Comparison of ENCODE assay signal across 21 mouse cellular contexts in the genomic region with DNA sequence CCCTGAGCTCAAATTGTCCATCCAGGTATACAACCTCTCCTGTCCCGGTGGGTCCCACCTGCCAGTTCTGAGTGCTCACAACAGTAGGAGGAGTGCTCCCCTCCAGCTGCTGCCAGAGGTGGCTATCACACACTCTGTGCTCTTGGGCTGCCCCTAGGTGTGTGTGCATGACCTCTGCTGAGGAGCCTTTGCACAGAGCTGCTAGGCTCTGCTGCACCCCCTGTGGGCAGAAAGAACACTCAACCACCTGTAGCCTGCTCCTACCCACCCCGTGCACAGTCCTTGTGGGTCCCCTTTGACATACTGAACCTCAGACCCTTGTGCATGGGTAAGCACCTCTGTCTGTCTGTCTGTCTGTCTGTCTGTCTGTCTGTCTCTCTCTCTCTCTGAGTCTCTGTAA. TPM values are rescaled to one million over a fixed set of nuclear protein-coding genes. Genes with fewer than 3 reads are reported as not detected.
DNase-seq lines count a peak whose midpoint lies in the region; ATAC-seq and TF ChIP-seq lines count a peak whose summit lies in the region.
"Not testable (repeated sequence)": the region's sequence is repeated elsewhere in the genome, so short reads cannot be mapped to it uniquely, and the experiment has no call there.
"Had no signal": no experiment of that assay in that cellular context is flagged by ENCODE, and none has a peak within 500 bp of the region (broad histone marks: within the 10 kb centered on the region; RNA-seq: fewer than 3 reads in every experiment).

No protein-coding gene starts in this region.

- H3K9me3 ChIP-seq in forebrain, embryonic 12.5 days = peaks cover 23% of the 10 kb centered on the region
- peaks cover 20% of the 10 kb centered on the region for H3K9me3 ChIP-seq in heart, embryonic 13.5 days
- H3K9me3 ChIP-seq in hindbrain, postnatal 0 days (ENCODE audit: low read length) = not testable (repeated sequence)
- peaks cover 20% of the 10 kb centered on the region for H3K9me3 ChIP-seq in kidney, embryonic 15.5 days (replicated peaks)
- H3K9me3 ChIP-seq in liver, embryonic 12.5 days (replicated peaks) = peaks cover 18% of the 10 kb centered on the region
- H3K9me3 ChIP-seq in midbrain, embryonic 12.5 days = peaks cover 33% of the 10 kb centered on the region

- H3K4me3 ChIP-seq in forebrain, embryonic 12.5 days (replicated peaks); heart, embryonic 13.5 days; hindbrain, postnatal 0 days (ENCODE audit: low read length); kidney, embryonic 15.5 days (replicated peaks); liver, embryonic 12.5 days; midbrain, embryonic 12.5 days: not testable (repeated sequence)

- H3K27me3 ChIP-seq in forebrain, embryonic 12.5 days; heart, embryonic 13.5 days (replicated peaks); hindbrain, postnatal 0 days (ENCODE audit: insufficient read depth, low read length); kidney, embryonic 15.5 days; liver, embryonic 12.5 days (replicated peaks); midbrain, embryonic 12.5 days: not testable (repeated sequence)

- H3K9ac ChIP-seq in forebrain, embryonic 12.5 days; heart, embryonic 13.5 days; hindbrain, postnatal 0 days (replicated peaks; ENCODE audit: low read length); kidney, embryonic 15.5 days; liver, embryonic 12.5 days; midbrain, embryonic 12.5 days (replicated peaks): not testable (repeated sequence)

- H3K36me3 ChIP-seq in forebrain, embryonic 12.5 days (replicated peaks); heart, embryonic 13.5 days; hindbrain, postnatal 0 days (ENCODE audit: insufficient read depth, low read length); kidney, embryonic 15.5 days; liver, embryonic 12.5 days; midbrain, embryonic 12.5 days: not testable (repeated sequence)

- DNase-seq in hindbrain, postnatal 0 days (ENCODE audit: low spot score) = not testable (repeated sequence)

- not testable (repeated sequence) for H3K27ac ChIP-seq in forebrain, embryonic 12.5 days; heart, embryonic 13.5 days (replicated peaks); hindbrain, postnatal 0 days; kidney, embryonic 15.5 days; liver, embryonic 12.5 days; midbrain, embryonic 12.5 days (replicated peaks)

- ATAC-seq in forebrain, embryonic 12.5 days (ENCODE audit: low FRiP score) = peak; percentile 44; the same call in 1 of the 2 replicates
- ATAC-seq in heart, embryonic 13.5 days (ENCODE audit: extremely low read depth, insufficient number of reproducible peaks, low FRiP score, low TSS enrichment) = peak; percentile 26; the same call in 1 of the 2 replicates
- peak; percentile 34; the same call in 1 of the 2 replicates for ATAC-seq in hindbrain, postnatal 0 days
- 0 out of 2 replicates have a peak, but pooled peaks have one; percentile 45 for ATAC-seq in kidney, embryonic 15.5 days (replicated peaks; ENCODE audit: low FRiP score)
- peak; percentile 50; the same call in 1 of the 2 replicates for ATAC-seq in liver, embryonic 12.5 days
- ATAC-seq in midbrain, embryonic 12.5 days (ENCODE audit: low FRiP score, low read depth) = 0 out of 2 replicates have a peak, but pooled peaks have one; percentile 17
- ATAC-seq in monocyte, adult 5-6 weeks (replicated peaks; ENCODE audit: insufficient number of reproducible peaks, low FRiP score, low TSS enrichment, poor library complexity, severe bottlenecking) = 0 out of 2 replicates have a peak, but pooled peaks have one; percentile 6

- not testable (repeated sequence) for H3K4me1 ChIP-seq in forebrain, embryonic 12.5 days; heart, embryonic 13.5 days; hindbrain, postnatal 0 days (ENCODE audit: insufficient read depth, low read length); kidney, embryonic 15.5 days; liver, embryonic 12.5 days; midbrain, embryonic 12.5 days

- WGBS in forebrain, embryonic 12.5 days = 85% methylated on average over 2 of the region's 2 CpGs
- 65% methylated on average over 2 of the region's 2 CpGs for WGBS in heart, embryonic 13.5 days
- 92% methylated on average over 2 of the region's 2 CpGs for WGBS in hindbrain, postnatal 0 days
- 90% methylated on average over 2 of the region's 2 CpGs for WGBS in kidney, embryonic 15.5 days
- 61% methylated on average over 2 of the region's 2 CpGs for WGBS in liver, embryonic 12.5 days (ENCODE audit: insufficient replicate concordance)
- WGBS in midbrain, embryonic 12.5 days = 89% methylated on average over 2 of the region's 2 CpGs

- not testable (repeated sequence) for H3K4me2 ChIP-seq in forebrain, embryonic 12.5 days; heart, embryonic 13.5 days; hindbrain, postnatal 0 days (ENCODE audit: low read depth, low read length); kidney, embryonic 15.5 days; liver, embryonic 12.5 days; midbrain, embryonic 12.5 days (replicated peaks)

- not testable (repeated sequence) for TF ChIP-seq CTCF in hindbrain, postnatal 0 days (IDR thresholded peaks at IDR 0.05; ENCODE audit: low read depth)

RNA-seq across cellular contexts. Expression of a gene that starts 8.1 kb away (rescaled TPM):
- not detected in 2 replicates for polyA plus RNA-seq in forebrain, embryonic 12.5 days (2016; fragmentation: Nextera tagmentation; extraction: Ambion mirVana)
- not detected in 2 replicates for polyA plus RNA-seq in heart, embryonic 13.5 days (2015; fragmentation: Nextera tagmentation; extraction: Ambion mirVana)
- total RNA-seq in hindbrain, postnatal 0 days (2014; rRNA removed) = not detected in 2 replicates
- not detected in 2 replicates for polyA plus RNA-seq in hindbrain, postnatal 0 days (2015; fragmentation: Nextera tagmentation; extraction: Ambion mirVana)
- not detected in 2 replicates for polyA plus RNA-seq in kidney, embryonic 15.5 days (2015; fragmentation: Nextera tagmentation; extraction: Ambion mirVana)
- not detected in 2 replicates for polyA plus RNA-seq in liver, embryonic 12.5 days (2016; fragmentation: Nextera tagmentation; extraction: Ambion mirVana)
- not detected in 2 replicates for polyA plus RNA-seq in midbrain, embryonic 12.5 days (2016; fragmentation: Nextera tagmentation; extraction: Ambion mirVana)
- total RNA-seq in monocyte, adult 5-6 weeks (2017) = 1.0 to 1.6 TPM in 2 of 3 replicates, not detected in the other
- total RNA-seq: adrenal gland, adult 2 months; adrenal gland, postnatal 4 days; common myeloid progenitor, adult 5-6 weeks; gastrocnemius, adult 8-10 months; heart, postnatal 36 days; layer of hippocampus, postnatal 36 days; left cerebral cortex, postnatal 10 days; MEL had no signal
- polyA plus RNA-seq: adrenal gland, adult 2 months; C2C12; erythroblast, embryonic 14.5 days; forebrain, embryonic 14.5 days; heart, embryonic 14.5 days; limb, embryonic 13.5 days; liver, embryonic 15.5 days had no signal
